Mouse (Mus musculus) ovary, adult 18-20 months (tissue): ENCODE measurements at regions not wholly inside any gene's neighbourhood (a gene's known extent, or its start where the extent isn't known, plus 50 kb on each side); places are given as distances from the start of the nearest gene placed in this dataset.

Source experiments
- DNase-seq: peaks from one replicate; pipeline ENCODE4 v3.0.0; 2022; ENCODE audit warnings: low spot score, mixed read lengths

DNA sequence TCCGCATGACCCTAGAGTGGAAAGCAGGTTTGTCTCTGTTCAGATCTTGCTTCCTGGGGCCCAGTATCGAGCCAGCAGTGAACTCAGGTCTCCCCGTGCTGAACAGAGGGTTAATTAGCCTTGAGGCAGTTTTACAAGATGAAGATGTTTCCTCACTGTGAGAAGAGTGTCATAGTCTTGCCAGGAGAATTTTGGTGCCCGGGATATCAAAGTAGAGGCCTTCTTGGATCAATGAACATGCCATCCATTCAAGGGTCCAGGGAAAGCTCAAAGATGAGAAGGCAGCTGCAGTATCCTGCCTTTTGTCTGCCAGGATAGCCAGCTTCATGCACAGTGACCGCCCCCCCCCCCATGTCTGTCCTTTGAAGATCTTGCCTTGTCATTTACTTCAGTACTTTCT is 114.2 kb upstream of the Mylip start:
- DNase-seq: peak; percentile 26

DNA sequence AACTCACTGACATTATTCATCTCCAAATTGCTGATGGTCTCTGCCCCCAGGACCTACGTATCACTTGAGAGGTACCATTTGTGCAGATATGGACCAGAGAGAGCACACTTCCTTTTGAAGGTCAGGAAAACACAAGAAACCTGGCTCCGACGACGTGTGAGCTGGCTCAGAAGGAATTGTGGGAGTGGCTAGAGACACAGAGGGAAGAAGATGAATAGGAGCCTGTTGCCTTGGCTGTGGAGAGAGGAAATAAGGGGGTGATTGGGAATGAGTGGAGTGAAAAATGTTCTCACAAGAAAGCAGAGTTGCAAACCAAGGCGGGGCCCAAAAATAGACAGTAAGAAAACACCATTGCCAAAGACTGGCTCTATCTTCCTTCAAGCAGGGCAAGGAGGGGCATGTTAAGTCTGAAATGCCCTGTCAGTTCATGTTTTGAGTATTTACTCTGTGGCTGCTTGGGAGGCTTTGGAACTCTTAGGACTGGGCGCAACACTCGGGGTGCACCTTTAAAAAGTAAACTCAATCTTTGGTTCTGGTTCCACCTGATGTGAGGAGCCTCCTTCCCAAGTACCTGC is 111.6 kb upstream of the Mylip start:
- no peak for DNase-seq

DNA sequence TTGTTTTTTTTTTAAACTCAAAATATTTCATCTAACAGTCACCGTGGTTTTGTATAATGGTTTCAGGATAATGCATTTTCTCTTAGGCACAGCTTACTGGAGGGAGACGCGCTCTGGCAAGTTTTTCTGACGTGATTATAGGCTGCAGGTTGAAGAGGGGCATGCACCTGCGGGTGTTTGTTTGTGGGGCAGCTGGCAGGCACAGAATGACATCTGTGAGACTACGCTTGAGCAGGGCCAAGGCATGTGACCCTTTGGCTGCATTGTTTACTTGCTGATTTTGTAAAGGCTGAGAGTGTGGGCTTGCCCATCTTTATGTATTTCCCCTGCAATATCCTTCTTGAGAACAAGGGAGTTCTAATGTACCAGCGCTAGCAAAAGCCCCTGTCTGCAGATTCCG is 108.4 kb upstream of the Mylip start:
- no peak for DNase-seq

DNA sequence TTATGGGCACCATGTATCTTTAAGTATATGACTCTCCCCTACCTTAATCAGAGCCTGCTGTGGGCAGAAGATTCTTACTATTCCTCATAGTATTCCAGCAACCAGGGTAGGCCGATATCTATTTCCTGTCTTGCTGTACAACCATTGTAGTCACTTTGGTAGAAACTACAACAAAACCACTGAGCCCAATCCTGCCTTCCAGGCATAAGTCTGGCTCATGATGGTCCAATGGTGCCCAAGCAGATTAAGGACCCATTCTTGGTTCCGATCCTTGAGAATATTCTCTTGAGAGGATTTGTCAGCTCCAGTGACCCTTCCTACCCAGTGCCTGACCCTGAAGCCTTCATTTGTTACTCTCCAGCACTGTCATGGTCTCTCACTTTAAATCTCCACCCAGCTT is 102.9 kb upstream of the Mylip start:
- DNase-seq: no peak

DNA sequence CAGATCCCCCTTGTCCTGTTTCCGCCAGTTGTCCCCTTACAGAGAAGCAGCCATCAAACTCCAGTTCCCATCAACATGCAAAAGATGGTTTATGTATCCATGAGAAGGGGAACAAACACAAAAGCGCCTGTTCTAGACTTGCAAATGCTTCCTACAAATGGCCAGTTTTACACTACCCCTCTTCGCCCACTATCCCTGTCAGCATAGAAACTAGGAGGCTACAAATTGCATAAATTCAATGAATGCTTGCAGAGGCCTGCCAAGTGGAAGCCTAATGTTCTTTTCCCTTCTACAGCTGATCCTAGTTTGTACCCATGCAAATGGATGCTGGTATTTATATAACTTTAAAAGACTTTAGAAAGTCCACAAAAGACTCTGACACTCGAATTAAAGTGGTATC is 102.3 kb upstream of the Mylip start:
- DNase-seq: no peak

DNA sequence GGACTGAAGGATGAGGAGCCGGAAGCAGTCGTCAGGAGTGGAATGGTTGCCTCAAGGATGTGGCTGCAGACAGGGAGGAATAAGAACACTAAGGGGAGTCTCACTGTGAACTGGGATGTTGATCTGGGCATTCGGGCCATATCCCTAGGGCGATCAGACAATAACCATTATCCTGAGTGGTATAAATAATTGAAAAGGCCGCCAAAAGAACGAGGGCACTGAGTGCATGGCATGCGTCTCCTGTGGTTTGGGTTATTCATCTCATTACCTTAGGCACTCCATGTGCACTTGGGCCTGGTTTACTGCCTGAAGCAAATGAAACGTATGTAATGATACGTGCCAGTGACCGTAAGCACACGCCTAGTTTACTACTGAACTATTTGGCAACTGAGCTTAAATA is 99.6 kb upstream of the Mylip start:
- DNase-seq: no peak

DNA sequence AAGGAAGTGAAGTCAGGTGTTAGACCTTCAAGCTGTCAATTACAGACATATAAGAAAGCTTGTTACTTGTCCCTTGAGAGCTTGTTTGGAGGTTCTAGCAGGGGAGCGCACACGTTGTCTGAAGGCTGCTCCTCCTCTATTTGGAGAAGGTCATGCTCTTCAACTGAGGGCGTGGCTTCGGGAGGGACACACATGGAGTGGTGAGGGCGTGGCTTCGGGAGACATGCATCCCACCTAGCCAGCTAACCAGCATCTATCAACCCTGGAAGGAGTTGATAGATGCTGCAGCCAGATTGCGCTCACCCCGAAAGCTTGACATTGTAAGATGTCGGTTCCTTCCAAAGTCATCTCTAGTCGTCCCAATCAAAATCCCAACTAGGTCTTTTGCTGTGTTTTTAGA is 94.9 kb upstream of the Mylip start:
- no peak for DNase-seq

DNA sequence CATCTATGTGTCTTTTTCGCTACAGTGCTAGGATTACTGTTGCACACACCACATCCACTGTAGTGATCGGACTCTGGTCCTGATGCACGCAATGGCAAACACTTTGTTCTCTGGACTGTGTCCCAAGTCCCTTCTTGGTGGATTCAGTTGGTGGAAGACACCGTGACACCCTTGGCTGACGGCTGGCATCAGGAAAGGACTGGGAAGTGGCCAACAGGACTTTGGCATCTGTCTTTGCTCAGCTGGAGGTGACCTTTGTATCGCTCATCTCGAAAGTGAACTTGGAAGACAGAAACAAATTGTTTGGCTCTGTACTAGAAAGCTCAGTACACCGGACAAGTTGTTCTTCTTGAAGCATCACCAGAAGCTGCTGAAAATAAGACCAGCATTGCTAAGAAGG is 88.9 kb upstream of the Mylip start:
- DNase-seq: no peak

DNA sequence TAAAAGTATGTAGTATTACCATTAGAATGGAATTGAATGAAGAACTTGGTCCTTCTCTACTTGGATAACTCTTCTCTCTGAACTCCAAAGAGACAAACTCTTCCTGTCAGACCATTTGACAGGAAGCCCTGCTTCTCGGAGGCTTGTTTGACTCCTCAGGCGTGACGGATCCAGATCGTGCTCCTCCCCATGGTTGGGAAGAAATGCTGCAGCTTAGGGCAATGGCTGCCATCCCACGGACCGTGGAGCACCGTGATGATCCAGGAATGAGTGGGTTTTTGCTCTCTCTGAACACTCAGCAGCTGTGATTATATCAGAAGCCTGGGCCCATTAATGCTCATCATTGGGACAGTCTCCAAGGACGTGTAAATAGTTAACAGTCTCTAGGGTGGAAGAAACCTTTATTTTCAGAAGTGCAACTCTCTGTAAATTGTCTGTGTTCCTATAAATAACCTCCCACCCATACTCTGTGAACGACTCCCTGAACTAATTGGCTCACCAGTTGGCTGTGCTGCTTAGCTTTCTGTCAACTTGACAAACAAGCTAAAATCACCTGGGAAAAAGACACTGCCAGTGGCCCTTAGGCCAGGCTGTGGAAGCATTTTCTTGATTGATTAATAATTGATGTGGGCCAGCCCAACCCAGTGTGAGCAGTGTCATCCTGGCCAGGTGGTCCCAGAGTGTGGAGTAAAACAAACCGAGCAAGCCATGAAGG is 88.2 kb upstream of the Mylip start:
- DNase-seq: no peak

DNA sequence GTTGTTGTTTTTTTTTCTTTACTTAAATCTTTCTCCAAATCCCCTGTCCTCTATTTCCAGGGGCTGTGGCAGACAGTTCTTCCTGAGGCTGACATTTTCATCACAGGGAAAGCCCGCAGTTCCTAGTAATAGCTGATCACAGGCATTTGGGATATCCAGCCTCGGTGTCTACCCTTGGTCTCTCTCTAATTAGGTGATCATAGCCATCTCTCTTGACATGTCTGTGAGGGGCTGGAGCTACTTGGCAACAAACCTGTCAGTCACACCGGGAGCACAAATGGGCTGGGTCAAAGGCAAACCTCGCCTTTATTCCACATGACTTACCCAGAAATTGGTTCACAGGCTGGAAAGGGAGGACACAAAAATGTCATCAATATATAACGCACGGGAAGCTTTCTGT is 86.7 kb upstream of the Mylip start:
- DNase-seq: no peak

DNA sequence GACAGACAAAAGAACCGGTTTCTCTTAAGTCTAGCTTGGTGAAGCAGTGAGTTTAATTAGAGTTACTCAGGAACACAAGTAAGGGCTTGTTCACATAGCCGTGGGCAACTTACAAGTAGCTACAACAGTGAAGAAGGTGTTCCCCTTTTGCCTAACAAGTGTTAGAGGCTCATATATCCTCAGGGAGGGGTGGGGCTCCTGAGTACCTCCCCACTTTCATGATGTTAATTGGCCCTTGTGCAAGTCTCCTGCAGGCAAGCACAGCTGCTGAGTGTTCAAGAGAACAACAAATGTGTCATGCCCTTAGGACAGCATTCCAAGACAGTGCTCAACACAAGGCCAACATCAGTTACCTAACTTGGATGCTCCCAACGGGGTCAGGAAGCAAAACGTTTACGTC is 83.4 kb upstream of the Mylip start:
- no peak for DNase-seq

DNA sequence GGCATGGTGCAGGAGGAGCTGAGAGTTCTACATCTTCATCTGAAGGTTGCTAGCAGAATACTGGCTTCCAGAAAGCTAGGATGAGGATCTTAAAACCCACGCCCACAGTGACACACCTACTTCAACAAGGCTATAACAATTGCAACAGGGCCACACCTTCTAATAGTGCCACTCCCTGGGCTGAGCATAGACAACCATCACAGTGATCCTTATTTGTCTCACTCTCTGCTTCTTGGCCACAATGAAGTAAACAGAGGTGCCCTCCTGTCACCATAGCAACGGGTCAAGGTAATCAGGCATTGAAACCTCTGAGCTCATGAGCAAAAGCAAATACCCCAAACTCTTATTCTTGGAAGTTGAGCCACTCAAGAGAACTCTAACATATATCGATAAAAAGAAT is 82.3 kb upstream of the Mylip start:
- no peak for DNase-seq

DNA sequence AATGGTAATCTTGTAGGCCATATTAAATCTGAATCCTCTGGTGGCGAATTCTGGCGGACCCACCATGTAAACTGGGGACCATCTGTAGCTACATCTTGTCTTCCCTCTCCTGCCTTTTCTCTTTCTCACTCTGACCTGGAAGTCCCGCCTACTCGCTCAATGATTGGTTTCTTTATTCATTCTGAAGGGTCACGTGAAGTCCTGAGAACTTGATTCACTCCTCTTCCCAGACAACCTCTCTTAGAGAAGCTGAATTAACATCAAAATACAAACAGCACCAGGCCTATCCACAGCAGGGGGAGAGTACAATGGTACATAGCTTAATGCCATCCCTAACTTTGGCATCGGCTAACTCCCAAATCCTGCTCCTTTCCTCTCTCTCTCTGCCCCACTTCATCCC is 69.9 kb upstream of the Mylip start:
- DNase-seq: no peak

DNA sequence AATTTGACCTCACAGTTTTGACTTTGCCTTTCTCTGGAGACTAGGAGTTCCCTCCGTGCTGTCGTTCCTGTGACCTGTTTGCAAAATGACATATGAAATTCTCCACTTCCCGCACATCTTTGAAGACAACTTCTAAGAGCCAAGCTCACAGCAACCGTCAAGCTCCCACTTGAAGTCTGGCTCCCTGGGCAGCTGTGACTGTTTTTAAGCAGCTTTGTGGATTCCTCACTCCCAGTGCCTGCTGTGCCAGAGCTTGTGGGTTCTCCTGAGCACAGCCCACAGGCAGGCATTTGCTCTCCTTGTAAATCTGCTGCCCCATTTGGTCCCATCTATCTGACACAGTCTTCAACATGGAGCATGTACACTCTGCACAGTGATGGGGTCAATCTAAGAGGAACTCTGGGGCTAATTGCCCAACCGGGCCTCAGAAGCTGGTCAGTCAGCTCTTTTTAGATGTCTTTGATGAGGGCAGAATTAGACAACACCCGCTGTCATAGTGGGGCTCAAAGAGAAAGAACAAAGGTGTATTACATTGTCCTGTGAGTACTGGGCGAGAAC is 63.7 kb upstream of the Mylip start:
- no peak for DNase-seq

DNA sequence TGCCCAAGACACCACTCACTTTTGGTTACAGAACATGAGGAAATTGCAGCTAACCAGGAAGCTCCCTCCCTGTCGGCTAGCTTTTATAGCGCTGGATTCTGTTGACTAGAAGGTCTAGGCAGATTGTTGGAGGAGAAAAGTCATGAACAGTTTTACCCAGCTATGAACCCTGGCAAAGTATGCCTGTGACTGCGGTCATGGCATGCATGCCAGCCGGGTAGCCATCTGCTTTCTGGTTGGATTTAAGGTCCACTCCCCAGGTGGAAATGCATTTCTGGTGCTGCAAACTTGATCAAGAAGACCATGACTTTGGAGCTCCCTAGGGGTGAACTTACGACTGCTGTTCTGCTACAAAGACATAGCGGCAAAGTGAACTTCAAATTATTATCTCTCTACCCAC is 62.8 kb upstream of the Mylip start:
- no peak for DNase-seq

DNA sequence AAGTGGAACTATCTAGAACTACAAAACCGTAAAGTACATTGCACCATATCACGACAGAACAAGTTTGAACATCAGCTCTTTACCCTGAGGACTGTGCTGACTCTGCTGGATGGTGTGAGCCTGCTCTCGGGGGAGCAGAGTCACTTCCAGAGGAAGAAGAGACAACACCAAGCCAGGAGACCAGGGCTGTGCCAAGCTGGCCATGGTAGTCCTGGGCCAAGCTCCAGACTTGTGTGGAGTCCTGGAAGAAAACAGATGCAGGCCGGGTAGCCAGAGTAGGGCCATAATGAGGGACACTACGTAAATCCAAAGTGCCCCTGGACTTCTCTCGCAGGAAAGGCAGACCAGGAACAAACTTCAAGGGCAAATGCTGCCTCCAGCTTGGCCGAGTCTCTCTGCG is 59.0 kb upstream of the Mylip start:
- peak; percentile 8 for DNase-seq

DNA sequence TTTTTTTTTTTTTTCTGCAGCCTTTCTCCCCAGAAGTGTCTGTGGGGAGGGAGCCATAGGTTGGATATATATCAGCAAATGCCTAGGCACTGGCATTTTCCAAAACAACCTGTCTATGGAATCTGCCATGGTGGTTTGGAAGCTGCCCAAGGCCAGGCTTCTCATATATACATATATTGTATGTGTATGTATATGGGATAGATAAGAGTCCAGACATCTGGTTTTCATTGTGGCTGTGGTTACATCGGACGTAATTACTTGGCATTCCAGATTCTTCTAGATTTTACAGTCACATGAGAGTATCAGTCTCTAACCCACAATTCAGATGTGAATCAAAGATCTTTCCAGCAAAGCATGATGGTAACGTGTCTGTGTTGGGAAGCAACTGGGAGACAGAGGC is 57.5 kb upstream of the Mylip start:
- no peak for DNase-seq

DNA sequence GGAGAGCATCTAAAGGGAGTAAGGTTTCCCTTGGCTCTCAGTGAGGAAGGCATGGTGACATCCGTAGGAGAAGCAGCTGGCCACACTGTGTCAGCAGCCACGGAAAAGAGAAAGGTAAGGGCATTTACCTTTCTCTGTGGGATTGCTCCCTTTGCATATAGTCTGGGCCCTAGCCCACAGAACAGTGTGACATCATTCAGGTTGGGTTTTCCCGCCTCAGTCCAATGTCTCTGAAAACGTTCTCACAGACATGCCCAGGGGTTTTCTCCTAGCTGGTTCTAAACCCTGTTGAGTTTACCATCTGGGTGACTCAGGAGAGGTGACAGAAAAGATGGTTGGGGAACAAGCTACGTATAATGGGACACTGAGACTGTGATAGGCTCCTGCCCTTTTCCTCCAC is 55.9 kb upstream of the Mylip start:
- DNase-seq: no peak
